Mouse (Mus musculus): ENCODE results near the gene Fam8a1. TPM values are rescaled to one million over a fixed set of nuclear protein-coding genes. Genes with fewer than 3 reads are reported as not detected.

Fam8a1 gene
- 1 to 10 TPM; 8.2 to 8.3 TPM for total RNA-seq (2023)

GRCm38 (mm10) chr13:46669048-46669619 lies at the start of gene Fam8a1:
TSS of gene Fam8a1 (plus strand) at chr13:46669522.

Other genes starting within 250 kb of the Fam8a1 start
- not detected for gene Cap2, start 167.7 kb upstream of the Fam8a1 start, total RNA-seq (2023)
- 100 to 1,000 TPM; 150 to 163 TPM for gene Nup153, start 58.4 kb downstream of the Fam8a1 start, total RNA-seq (2023)